Mouse (Mus musculus): Measurements from ENCODE around the gene Ndrg4.

- TF ChIP-seq CTCF (IDR thresholded peaks at IDR 0.05; ENCODE audit: borderline replicate concordance, extremely low read depth, insufficient read depth, insufficient read length), result no peak
- TF ChIP-seq POLR2A (IDR thresholded peaks at IDR 0.05; ENCODE audit: borderline replicate concordance, extremely low read depth, insufficient read depth, insufficient read length, poor library complexity, severe bottlenecking), result no peak
Measured at GRCm38 (mm10) chr8:95662885-95663598, 13.7 kb upstream of the Ndrg4 start.

All from brain, embryonic 14.5 days (tissue).